In the genomic region with DNA sequence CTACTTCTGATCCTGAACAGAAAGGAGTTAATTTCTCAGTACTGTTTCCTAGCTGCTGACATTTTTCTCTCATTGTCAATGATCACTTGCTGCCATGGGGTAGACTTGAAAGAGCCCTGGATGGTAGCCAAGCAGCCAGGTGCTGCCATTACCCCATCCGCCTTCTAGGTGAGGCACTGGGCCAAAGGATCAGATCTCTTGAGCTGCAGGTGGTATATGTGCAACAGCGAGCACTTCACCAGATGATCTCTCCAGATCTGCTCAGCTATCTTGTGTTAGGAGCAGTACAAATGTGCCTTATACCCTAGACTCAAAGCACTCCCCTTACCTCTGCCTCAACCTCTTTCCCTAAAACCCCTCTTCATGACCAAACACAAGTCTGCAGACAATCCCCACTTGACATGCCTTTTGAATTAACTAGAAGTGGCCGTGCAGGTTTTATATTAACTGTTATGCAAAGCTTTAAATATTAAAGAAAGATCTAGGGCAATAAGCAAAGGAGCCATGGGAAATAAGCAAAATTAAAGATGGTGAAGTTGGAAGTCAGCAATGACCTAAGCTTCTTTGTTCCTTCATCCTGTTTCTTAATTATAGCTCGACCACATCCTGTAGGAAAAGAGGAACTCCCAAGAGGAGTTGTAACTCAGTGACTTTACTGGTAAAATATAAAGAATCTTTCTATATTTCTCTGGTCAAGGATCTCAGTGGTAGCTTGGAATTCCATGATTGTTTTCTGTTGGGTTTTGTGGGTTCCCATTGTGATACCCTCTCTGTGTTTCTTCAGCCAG, we compare ENCODE assay signal across 11 mouse cellular contexts.
DNase-seq lines count a peak whose midpoint lies in the region; ATAC-seq lines count a peak whose summit lies in the region.
"Had no signal": no experiment of that assay in that cellular context is flagged by ENCODE, and none has a peak within 500 bp of the region (broad histone marks: within the 10 kb centered on the region; RNA-seq: fewer than 3 reads in every experiment).

No protein-coding gene starts in this region.

- peak; percentile 80; the same call in 1 of the 2 replicates for ATAC-seq in cerebellum, adult (ENCODE audit: insufficient number of reproducible peaks, low FRiP score, low TSS enrichment)
- ATAC-seq: activated CD4-positive, CD25-positive, alpha-beta regulatory T cell, adult 4 months; CD4-positive, CD25-positive, alpha-beta regulatory T cell, adult 4 months; forebrain, embryonic 13.5 days had no signal

- DNase-seq in left cerebral cortex, postnatal 4 days, result peak; percentile 86
- no peak for DNase-seq in left cerebral cortex, adult 9 months (ENCODE audit: low spot score in 2 of 2)
- peak; percentile 77 for DNase-seq in cerebellum, adult 9-10 months
- peak; percentile 8 for DNase-seq in lung, postnatal 10 days
- DNase-seq in heart, postnatal 14 days, result no peak
- no peak for DNase-seq in adrenal gland, postnatal 10 days
- DNase-seq: gastrocnemius, adult 2 months had no signal

- intact Hi-C loops in left cerebral cortex, postnatal 4 days (cut with DNase I), result no loop called here
- intact Hi-C loops in heart, postnatal 14 days (cut with DNase I), result no loop called here

Comparison
In these comparisons a context has a peak if more than half of its experiments do, and no peak if none do; other contexts are left out.
1. DNase-seq: peak in left cerebral cortex, postnatal 4 days (single experiment), cerebellum, adult 9-10 months (single experiment) and lung, postnatal 10 days (single experiment); none in left cerebral cortex, adult 9 months (0 of 2), heart, postnatal 14 days (0 of 2) and adrenal gland, postnatal 10 days (single experiment).